Comparison of ENCODE assay signal across 9 mouse cellular contexts in the genomic region with DNA sequence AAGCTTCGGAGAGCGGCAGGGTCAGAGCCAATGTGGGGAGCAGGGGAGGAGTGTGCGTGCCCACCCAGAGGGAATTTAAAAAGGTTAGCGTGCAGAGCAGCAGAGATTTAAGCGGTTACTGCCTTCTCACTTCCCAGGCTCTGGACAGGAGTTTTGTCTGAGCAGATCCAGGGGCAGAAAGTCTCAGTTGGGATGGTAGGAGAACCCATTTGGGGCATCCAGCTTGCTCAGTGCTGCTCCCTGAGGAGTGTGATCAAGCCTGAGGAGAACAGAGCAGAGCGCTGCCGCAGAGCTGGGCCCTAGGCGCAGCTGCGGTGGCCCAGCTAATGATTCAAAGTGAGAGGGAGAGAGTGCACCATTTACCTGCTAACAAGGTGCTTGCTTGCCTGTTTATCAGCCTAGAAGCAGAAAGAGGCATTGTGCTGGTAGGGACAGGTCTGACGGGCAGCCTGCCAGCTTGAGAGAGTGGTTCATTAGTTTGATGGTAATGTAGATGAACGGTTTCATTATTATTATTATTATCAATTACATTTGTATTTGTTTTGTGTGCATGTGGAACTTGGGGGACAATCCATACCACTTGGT. TPM values are rescaled to one million over a fixed set of nuclear protein-coding genes. Genes with fewer than 3 reads are reported as not detected.
A peak's percentile ranks its signal among the peaks of the same experiment; 100 is the strongest.
DNase-seq lines count a peak whose midpoint lies in the region; ATAC-seq and TF ChIP-seq lines count a peak whose summit lies in the region.
"Had no signal": no experiment of that assay in that cellular context is flagged by ENCODE, and none has a peak within 500 bp of the region (broad histone marks: within the 10 kb centered on the region; RNA-seq: fewer than 3 reads in every experiment).

No protein-coding gene starts in this region.

- no peak for ATAC-seq in forebrain, embryonic 13.5 days
- no peak for ATAC-seq in forebrain, embryonic 14.5 days
- ATAC-seq in lung, embryonic 16.5 days (ENCODE audit: low read depth) = no peak
- ATAC-seq in hindbrain, embryonic 12.5 days (ENCODE audit: low FRiP score) = no peak

- no peaks in the 10 kb centered on the region for H3K36me3 ChIP-seq in forebrain, embryonic 13.5 days (ENCODE audit: poor library complexity, severe bottlenecking)
- no peaks in the 10 kb centered on the region for H3K36me3 ChIP-seq in forebrain, embryonic 14.5 days (ENCODE audit: control insufficient read depth, insufficient read depth, low read length)
- H3K36me3 ChIP-seq in lung, embryonic 16.5 days (ENCODE audit: control insufficient read depth, insufficient read depth, low read length) = no peaks in the 10 kb centered on the region
- H3K36me3 ChIP-seq in E14TG2a.4 (ENCODE audit: insufficient read depth, low read length) = no peaks in the 10 kb centered on the region
- no peaks in the 10 kb centered on the region for H3K36me3 ChIP-seq in hindbrain, embryonic 12.5 days

- no peak overlapping the region for H3K4me2 ChIP-seq in forebrain, embryonic 13.5 days
- no peak overlapping the region for H3K4me2 ChIP-seq in forebrain, embryonic 14.5 days (ENCODE audit: low read length)
- no peak overlapping the region for H3K4me2 ChIP-seq in lung, embryonic 16.5 days (ENCODE audit: low read depth, low read length)
- H3K4me2 ChIP-seq in hindbrain, embryonic 12.5 days (replicated peaks) = no peak overlapping the region

- H3K9me3 ChIP-seq in forebrain, embryonic 13.5 days (replicated peaks) = no peaks in the 10 kb centered on the region
- H3K9me3 ChIP-seq in forebrain, embryonic 14.5 days (replicated peaks; ENCODE audit: control insufficient read depth, low read length) = no peaks in the 10 kb centered on the region
- no peaks in the 10 kb centered on the region for H3K9me3 ChIP-seq in lung, embryonic 16.5 days (ENCODE audit: control insufficient read depth, low read length)
- H3K9me3 ChIP-seq in E14TG2a.4 (ENCODE audit: low read length) = no peaks in the 10 kb centered on the region
- H3K9me3 ChIP-seq in hindbrain, embryonic 12.5 days (replicated peaks) = no peaks in the 10 kb centered on the region

- TF ChIP-seq CTCF in E14TG2a.4 (conservative IDR thresholded peaks at IDR 0.05; ENCODE audit: low read length) = no peak

- H3K27me3 ChIP-seq in forebrain, embryonic 13.5 days = no peaks in the 10 kb centered on the region
- H3K27me3 ChIP-seq in forebrain, embryonic 14.5 days (replicated peaks; ENCODE audit: control insufficient read depth, insufficient read depth, low read length) = no peaks in the 10 kb centered on the region
- no peaks in the 10 kb centered on the region; the same call in 1 of the 2 replicates for H3K27me3 ChIP-seq in lung, embryonic 16.5 days (ENCODE audit: control insufficient read depth, insufficient read depth, low read depth, low read length)
- peaks cover 16% of the 10 kb centered on the region for H3K27me3 ChIP-seq in E14TG2a.4 (ENCODE audit: insufficient read depth, low read length)
- no peaks in the 10 kb centered on the region; the same call in 1 of the 2 replicates for H3K27me3 ChIP-seq in hindbrain, embryonic 12.5 days

- no peak overlapping the region for H3K4me3 ChIP-seq in forebrain, embryonic 13.5 days
- no peak overlapping the region for H3K4me3 ChIP-seq in forebrain, embryonic 14.5 days (ENCODE audit: low read depth, low read length)
- H3K4me3 ChIP-seq in lung, embryonic 16.5 days (ENCODE audit: low read length) = no peak overlapping the region
- peak overlapping the region; percentile 23; the same call in 1 of the 2 replicates for H3K4me3 ChIP-seq in E14TG2a.4 (replicated peaks; ENCODE audit: low read length)
- no peak overlapping the region for H3K4me3 ChIP-seq in hindbrain, embryonic 12.5 days

- no peak for DNase-seq in forebrain, embryonic 14.5 days (ENCODE audit: low spot score)
- no peak for DNase-seq in lung, postnatal 10 days
- DNase-seq in ovary, postnatal 36 days (ENCODE audit: low spot score) = no peak

- peak overlapping the region; percentile 16; the same call in 1 of the 2 replicates for H3K9ac ChIP-seq in forebrain, embryonic 13.5 days
- H3K9ac ChIP-seq in forebrain, embryonic 14.5 days (ENCODE audit: low read length) = no peak overlapping the region
- H3K9ac ChIP-seq in lung, embryonic 16.5 days (ENCODE audit: low read length) = peak overlapping the region; percentile 28; the same call in 1 of the 2 replicates
- H3K9ac ChIP-seq in hindbrain, embryonic 12.5 days = no peak overlapping the region
- H3K9ac ChIP-seq: liver, postnatal 0 days had no signal

- 76% methylated on average over 11 of the region's 11 CpGs for WGBS in forebrain, embryonic 13.5 days
- 79% methylated on average over 11 of the region's 11 CpGs for WGBS in forebrain, embryonic 14.5 days
- WGBS in lung, embryonic 16.5 days = 78% methylated on average over 11 of the region's 11 CpGs
- 75% methylated on average over 11 of the region's 11 CpGs for WGBS in hindbrain, embryonic 12.5 days

- no peak overlapping the region for H3K27ac ChIP-seq in forebrain, embryonic 13.5 days
- no peak overlapping the region for H3K27ac ChIP-seq in forebrain, embryonic 14.5 days (ENCODE audit: low read depth, low read length)
- H3K27ac ChIP-seq in lung, embryonic 16.5 days (ENCODE audit: low read length) = no peak overlapping the region
- 0 out of 2 replicates have a peak overlapping the region, but pooled peaks have one; percentile 98 for H3K27ac ChIP-seq in hindbrain, embryonic 12.5 days

- H3K4me1 ChIP-seq in forebrain, embryonic 13.5 days = peaks cover 56% of the 10 kb centered on the region
- H3K4me1 ChIP-seq in forebrain, embryonic 14.5 days (ENCODE audit: control insufficient read depth, insufficient read depth, low read length) = peaks cover 23% of the 10 kb centered on the region
- H3K4me1 ChIP-seq in lung, embryonic 16.5 days (replicated peaks; ENCODE audit: control insufficient read depth, insufficient read depth, low read length) = peaks cover 33% of the 10 kb centered on the region
- peaks cover 64% of the 10 kb centered on the region for H3K4me1 ChIP-seq in E14TG2a.4 (replicated peaks; ENCODE audit: low read depth, low read length)
- peaks cover 53% of the 10 kb centered on the region for H3K4me1 ChIP-seq in hindbrain, embryonic 12.5 days

RNA-seq across cellular contexts. Expression of a gene that starts 18.9 kb away (rescaled TPM):
- 14.4 and 14.8 TPM in 2 replicates for polyA plus RNA-seq in forebrain, embryonic 13.5 days (2015; fragmentation: Nextera tagmentation; extraction: Ambion mirVana)
- polyA plus RNA-seq in forebrain, embryonic 14.5 days (2014; fragmentation: Nextera tagmentation; extraction: Ambion mirVana) = 3.6 and 3.8 TPM in 2 replicates
- polyA plus RNA-seq in lung, embryonic 16.5 days (2015; fragmentation: Nextera tagmentation; extraction: Ambion mirVana) = 14.2 and 15.3 TPM in 2 replicates
- polyA plus RNA-seq in hindbrain, embryonic 12.5 days (2016; fragmentation: Nextera tagmentation; extraction: Ambion mirVana) = 95.0 and 105 TPM in 2 replicates

RNA-seq across cellular contexts. Expression of a gene that starts 33.6 kb away (rescaled TPM):
- polyA plus RNA-seq in forebrain, embryonic 13.5 days (2015; fragmentation: Nextera tagmentation; extraction: Ambion mirVana) = not detected in 2 replicates
- polyA plus RNA-seq in forebrain, embryonic 14.5 days (2014; fragmentation: Nextera tagmentation; extraction: Ambion mirVana) = not detected in 2 replicates
- not detected in 2 replicates for polyA plus RNA-seq in lung, embryonic 16.5 days (2015; fragmentation: Nextera tagmentation; extraction: Ambion mirVana)
- polyA plus RNA-seq in hindbrain, embryonic 12.5 days (2016; fragmentation: Nextera tagmentation; extraction: Ambion mirVana) = not detected in 2 replicates
- polyA plus RNA-seq: limb, embryonic 14.5 days; liver, postnatal 0 days had no signal

RNA-seq across cellular contexts. Expression of a gene that starts 34.2 kb away (rescaled TPM):
- polyA plus RNA-seq in forebrain, embryonic 13.5 days (2015; fragmentation: Nextera tagmentation; extraction: Ambion mirVana) = 83.6 and 85.7 TPM in 2 replicates
- 79.2 and 100 TPM in 2 replicates for polyA plus RNA-seq in forebrain, embryonic 14.5 days (2014; fragmentation: Nextera tagmentation; extraction: Ambion mirVana)
- 53.5 and 59.9 TPM in 2 replicates for polyA plus RNA-seq in lung, embryonic 16.5 days (2015; fragmentation: Nextera tagmentation; extraction: Ambion mirVana)
- 56.1 and 64.9 TPM in 2 replicates for polyA plus RNA-seq in hindbrain, embryonic 12.5 days (2016; fragmentation: Nextera tagmentation; extraction: Ambion mirVana)

RNA-seq across cellular contexts. Expression of a gene that starts 34.3 kb away (rescaled TPM):
- polyA plus RNA-seq in forebrain, embryonic 13.5 days (2015; fragmentation: Nextera tagmentation; extraction: Ambion mirVana) = 77.7 and 78.0 TPM in 2 replicates
- polyA plus RNA-seq in forebrain, embryonic 14.5 days (2014; fragmentation: Nextera tagmentation; extraction: Ambion mirVana) = 64.6 and 81.1 TPM in 2 replicates
- 59.5 and 60.8 TPM in 2 replicates for polyA plus RNA-seq in lung, embryonic 16.5 days (2015; fragmentation: Nextera tagmentation; extraction: Ambion mirVana)
- polyA plus RNA-seq in hindbrain, embryonic 12.5 days (2016; fragmentation: Nextera tagmentation; extraction: Ambion mirVana) = 82.3 and 82.9 TPM in 2 replicates

RNA-seq across cellular contexts. Expression of a gene that starts 43.3 kb away (rescaled TPM):
- polyA plus RNA-seq in forebrain, embryonic 13.5 days (2015; fragmentation: Nextera tagmentation; extraction: Ambion mirVana) = 38.0 and 39.4 TPM in 2 replicates
- 31.8 and 46.6 TPM in 2 replicates for polyA plus RNA-seq in forebrain, embryonic 14.5 days (2014; fragmentation: Nextera tagmentation; extraction: Ambion mirVana)
- 36.0 and 36.6 TPM in 2 replicates for polyA plus RNA-seq in lung, embryonic 16.5 days (2015; fragmentation: Nextera tagmentation; extraction: Ambion mirVana)
- 43.3 and 47.6 TPM in 2 replicates for polyA plus RNA-seq in hindbrain, embryonic 12.5 days (2016; fragmentation: Nextera tagmentation; extraction: Ambion mirVana)

Comparison
In these comparisons a context has a peak if more than half of its experiments do, and no peak if none do; other contexts are left out.
1. H3K9ac ChIP-seq: peak in forebrain, embryonic 13.5 days (single experiment) and lung, embryonic 16.5 days (single experiment); none in forebrain, embryonic 14.5 days (single experiment) and hindbrain, embryonic 12.5 days (single experiment).